8 mouse cellular contexts compared by ENCODE assay signal in genomic region chr5:125340547-125341262, GRCm38 (mm10). TPM values are rescaled to one million over a fixed set of nuclear protein-coding genes. Genes with fewer than 3 reads are reported as not detected.
DNase-seq lines count a peak whose midpoint lies in the region; ATAC-seq and TF ChIP-seq lines count a peak whose summit lies in the region.

Scarb1 (minus strand) TSS chr5:125341094.

- TF ChIP-seq CTCF in G1E (IDR thresholded peaks at IDR 0.05; ENCODE audit: low read depth, low read length): no peak
- peak; percentile 24; the same call in 1 of the 2 replicates for TF ChIP-seq CTCF in lung, embryonic 14.5 days (IDR thresholded peaks at IDR 0.05; ENCODE audit: low read depth)

- peak; percentile 62 for ATAC-seq in G1E (ENCODE audit: extremely low read depth, insufficient number of reproducible peaks, low FRiP score, poor library complexity, severe bottlenecking)
- peak; percentile 88 for ATAC-seq in lung, embryonic 14.5 days (ENCODE audit: insufficient read depth)
- peak; percentile 53; the same call in 1 of the 2 replicates for ATAC-seq in neutrophil, adult 5-6 weeks (ENCODE audit: extremely low read depth, insufficient number of reproducible peaks, low FRiP score, poor library complexity, severe bottlenecking)

- peaks cover 5% of the 10 kb centered on the region; the same call in 1 of the 2 replicates for H3K27me3 ChIP-seq in G1E (ENCODE audit: insufficient read depth, low read length)
- no peaks in the 10 kb centered on the region for H3K27me3 ChIP-seq in lung, embryonic 14.5 days (ENCODE audit: insufficient read depth, low read length)

- peaks cover 25% of the 10 kb centered on the region for H3K36me3 ChIP-seq in G1E (replicated peaks)
- no peaks in the 10 kb centered on the region for H3K36me3 ChIP-seq in lung, embryonic 14.5 days (ENCODE audit: insufficient read depth)

- DNase-seq in G1E (ENCODE audit: low spot score): peak; percentile 82
- peak; percentile 67 for DNase-seq in cerebellum, adult 8-10 months
- peak; percentile 68 for DNase-seq in forelimb bud, embryonic 11.5 days (ENCODE audit: low read depth, low spot score)
- DNase-seq in heart, postnatal 4 days: peak; percentile 93
- peak; percentile 72 to 84 for DNase-seq in layer of hippocampus, adult 8-10 months (ENCODE audit: low spot score in 2 of 2)
- peak; percentile 94 for DNase-seq in lung, embryonic 14.5 days
- DNase-seq in thymus, adult 18-20 months: peak; percentile 69 to 72

- peak within 1 kb of the TSS; percentile 68 for H3K9ac ChIP-seq in lung, embryonic 14.5 days

- H3K4me1 ChIP-seq in G1E (ENCODE audit: insufficient read depth, low read depth, low read length): peaks cover 57% of the 10 kb centered on the region
- peaks cover 6% of the 10 kb centered on the region for H3K4me1 ChIP-seq in lung, embryonic 14.5 days (ENCODE audit: insufficient read depth)

- under 1% methylated on average over 42 of the region's 42 CpGs for WGBS in lung, embryonic 14.5 days

- H3K4me3 ChIP-seq in G1E (ENCODE audit: low read depth, low read length): peak within 1 kb of the TSS; percentile 96
- peak within 1 kb of the TSS; percentile 76 for H3K4me3 ChIP-seq in lung, embryonic 14.5 days (ENCODE audit: low read depth, low read length)

- no peaks in the 10 kb centered on the region for H3K9me3 ChIP-seq in G1E (replicated peaks)
- no peaks in the 10 kb centered on the region for H3K9me3 ChIP-seq in lung, embryonic 14.5 days (ENCODE audit: low read depth, low read length)

- peak within 1 kb of the TSS; percentile 80 for H3K4me2 ChIP-seq in lung, embryonic 14.5 days

- H3K27ac ChIP-seq in lung, embryonic 14.5 days (ENCODE audit: low read depth): peak within 1 kb of the TSS; percentile 48

RNA-seq across cellular contexts. Expression of gene Scarb1, which starts in this region (rescaled TPM):
- total RNA-seq in G1E (2014; fragmentation: Nextera tagmentation) (68.3 and 87.9 TPM in 2 replicates), G1E (2017) (38.0 and 42.9 TPM in 2 replicates)
- 37.4 and 43.7 TPM in 2 replicates for polyA plus RNA-seq in G1E (2012)
- 10 to 100 TPM; 65.7 to 67.0 TPM for total RNA-seq in heart, postnatal 4 days (2021)
- 10 to 100 TPM; 27.9 to 38.7 (median 34.3) TPM for total RNA-seq in layer of hippocampus, adult 8-10 months (2022)
- polyA plus RNA-seq in lung, embryonic 14.5 days (2014; fragmentation: Nextera tagmentation; extraction: Ambion mirVana): 51.4 and 58.0 TPM in 2 replicates
- total RNA-seq in neutrophil, adult 5-6 weeks (2017): 9.9 and 11.4 TPM in 2 replicates

Comparison
In these comparisons a context has a peak if more than half of its experiments do, and no peak if none do; other contexts are left out.
1. Peak in every context shown above with its lines: DNase-seq, ATAC-seq, H3K4me3 ChIP-seq and H3K27ac ChIP-seq.